Mouse (Mus musculus): ENCODE data around the gene Opn1sw.
A peak's percentile ranks its signal among the peaks of the same experiment; 100 is the strongest.

DNA sequence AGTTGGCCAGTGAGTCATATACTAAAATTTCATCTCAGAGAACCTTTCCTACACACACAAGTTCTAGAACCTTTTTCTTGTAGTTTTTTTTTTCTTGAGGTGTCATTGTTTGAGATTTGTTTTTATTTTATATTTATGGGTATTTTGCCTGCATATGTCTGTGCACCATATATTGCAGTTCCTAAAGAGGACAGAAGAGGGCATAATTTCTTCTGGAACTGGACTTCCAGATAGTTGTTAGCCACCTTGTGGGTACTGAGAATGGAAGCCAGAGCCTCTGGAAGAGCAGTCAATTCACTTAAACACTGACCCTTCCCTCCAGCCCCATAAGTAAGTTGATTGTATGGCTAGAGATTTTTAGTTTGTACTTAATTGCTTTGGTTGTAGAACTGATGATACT, 36.7 kb downstream of the Opn1sw start:
- TF ChIP-seq CTCF (conservative IDR thresholded peaks at IDR 0.05; ENCODE audit: low read length) (peak; percentile 76), POU5F1 (IDR thresholded peaks at IDR 0.05; ENCODE audit: borderline replicate concordance, low read length) (no peak)
